Mouse (Mus musculus): Measurements from ENCODE around the gene Cox6b2. TPM values are rescaled to one million over a fixed set of nuclear protein-coding genes. Genes with fewer than 3 reads are reported as not detected.

Gene Cox6b2
- polyA plus RNA-seq, 1 experiment from 2014 or later = 71.2 TPM

DNA sequence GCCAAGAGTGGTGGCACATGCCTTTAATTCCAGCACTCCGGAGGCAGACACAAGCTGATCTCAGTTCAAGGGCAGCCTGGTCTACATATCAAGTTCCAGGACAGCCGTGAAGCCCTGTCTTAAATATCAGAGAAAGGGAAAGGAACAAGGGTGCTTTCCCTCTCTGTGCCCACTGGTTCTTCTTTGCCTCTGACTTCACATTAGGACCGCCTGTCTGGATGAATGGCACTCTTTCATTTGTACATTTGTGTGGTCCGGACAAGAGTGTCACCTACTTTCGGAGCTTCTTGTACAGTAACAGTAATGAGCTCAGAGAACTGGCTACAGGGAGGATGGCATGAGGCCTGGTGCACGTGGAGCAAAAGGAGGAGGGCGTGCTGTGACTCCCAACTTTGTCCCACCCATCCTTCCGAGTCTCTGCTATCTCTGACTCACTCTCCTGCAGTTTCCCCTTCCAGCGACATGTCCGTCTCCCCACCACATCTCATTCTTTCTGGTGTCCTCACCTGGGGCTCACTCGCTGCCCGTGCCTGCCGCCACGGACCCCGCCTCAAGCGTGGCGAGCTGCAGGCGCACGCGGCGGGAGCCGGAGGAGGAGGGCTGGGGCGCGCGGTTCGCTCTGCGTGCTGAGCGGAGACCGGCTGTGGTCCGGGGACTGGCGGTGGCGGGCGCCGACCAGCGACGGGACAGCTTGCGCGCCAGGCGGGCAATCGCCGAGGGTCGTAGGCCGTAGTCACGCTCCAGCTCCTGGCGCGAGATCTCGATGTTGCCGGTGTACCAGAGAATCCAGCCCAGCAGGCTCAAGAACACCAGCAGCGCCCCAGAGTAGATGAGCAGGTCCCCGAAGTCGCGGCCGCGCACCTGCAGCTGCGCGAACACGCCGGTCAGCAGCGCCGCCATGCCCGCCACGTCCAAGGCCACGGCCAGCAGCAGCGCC, 35.9 kb upstream of the Cox6b2 start:
- Histone ChIP-seq H3K27me3 (ENCODE audit: insufficient read depth, low read length) (no peaks in the 10 kb centered on the region), H3K4me2 (replicated peaks; ENCODE audit: low read depth, low read length) (peak overlapping the region; percentile 93), H3K27ac (ENCODE audit: low read length) (peak overlapping the region; percentile 82), H3K36me3 (ENCODE audit: insufficient read depth, low read length) (0 out of 2 replicates have a peak, but pooled peaks cover 3% of the 10 kb centered on the region), H3K4me1 (ENCODE audit: insufficient read depth, low read length) (peaks cover 16% of the 10 kb centered on the region), H3K9me3 (ENCODE audit: low read length) (no peaks in the 10 kb centered on the region), H3K4me3 (ENCODE audit: low read length) (peak overlapping the region; percentile 66), H3K9ac (replicated peaks; ENCODE audit: low read length) (peak overlapping the region; percentile 90)
- peak; percentile 58 for ATAC-seq (ENCODE audit: low FRiP score, low TSS enrichment)
- WGBS = under 1% methylated on average over 60 of the region's 64 CpGs

DNA sequence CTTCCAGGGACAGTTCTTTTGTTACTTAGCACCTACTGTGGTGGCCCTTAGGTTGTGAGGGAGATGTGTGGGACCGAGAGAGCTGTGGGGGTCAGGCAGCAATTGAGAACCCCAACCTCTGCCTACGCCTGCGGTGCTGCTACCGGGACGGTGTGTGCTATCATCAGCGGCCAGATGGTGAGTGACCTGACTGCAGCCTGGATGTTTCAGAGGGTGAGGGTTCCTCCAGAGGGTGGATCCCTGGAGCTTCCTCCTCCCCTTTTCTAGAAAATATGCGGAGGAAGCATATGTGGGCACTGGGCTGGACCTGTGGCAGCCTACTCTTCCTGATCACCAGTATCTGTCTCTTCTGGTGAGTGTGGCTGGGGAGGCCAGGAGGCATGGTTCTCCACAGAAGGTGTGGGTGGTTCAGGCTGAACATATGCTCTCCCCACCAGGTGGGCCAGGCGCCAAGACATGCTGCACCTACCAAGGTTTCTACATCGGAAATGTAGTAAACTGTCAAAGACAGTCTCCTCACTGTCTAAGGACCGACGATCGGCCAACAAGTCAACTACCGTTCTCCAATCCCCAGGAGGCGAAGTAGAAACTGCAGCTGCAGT, 30.9 kb upstream of the Cox6b2 start:
- H3K9me3 ChIP-seq (ENCODE audit: low read length) = no peaks in the 10 kb centered on the region
- no peak for ATAC-seq (ENCODE audit: low FRiP score, low TSS enrichment)
- no peaks in the 10 kb centered on the region for H3K36me3 ChIP-seq (ENCODE audit: insufficient read depth, low read length)
- H3K9ac ChIP-seq (replicated peaks; ENCODE audit: low read length) = no peak overlapping the region
- H3K27ac ChIP-seq (ENCODE audit: low read length) = no peak overlapping the region
- H3K4me3 ChIP-seq (ENCODE audit: low read length) = no peak overlapping the region
- 80% methylated on average over 14 of the region's 14 CpGs for WGBS
- no peak overlapping the region for H3K4me2 ChIP-seq (replicated peaks; ENCODE audit: low read depth, low read length)
- H3K27me3 ChIP-seq (ENCODE audit: insufficient read depth, low read length) = peaks cover 2% of the 10 kb centered on the region
- peaks cover 12% of the 10 kb centered on the region for H3K4me1 ChIP-seq (ENCODE audit: insufficient read depth, low read length)

DNA sequence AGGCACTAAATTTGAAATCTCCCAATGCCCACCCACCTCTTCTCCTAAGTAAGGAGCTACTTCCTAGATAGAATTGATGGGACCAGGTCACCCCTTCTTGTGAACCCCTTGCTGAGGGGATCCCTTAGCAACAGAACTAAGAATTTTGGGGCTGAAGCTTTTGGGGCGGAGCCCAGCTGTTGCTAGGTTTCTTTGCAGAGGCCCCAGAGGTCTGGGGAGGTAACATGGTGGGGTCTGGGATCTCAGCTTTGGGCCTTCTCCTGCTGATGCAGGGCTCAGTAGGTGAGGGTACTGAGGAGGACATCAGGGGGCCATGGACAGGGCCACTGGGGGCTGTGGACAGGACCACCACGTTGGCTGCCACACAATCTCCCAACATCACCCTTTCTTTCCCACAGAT, 29.9 kb upstream of the Cox6b2 start, which contains the start of the genes Il11 and Tmem190:
Gene Il11, minus strand, starts transcription at position 101 of the 400 bp plus-strand sequence.
Gene Tmem190, plus strand, starts transcription at position 179 of the 400 bp plus-strand sequence.
- Histone ChIP-seq H3K27me3 (ENCODE audit: insufficient read depth, low read length) (peaks cover 12% of the 10 kb centered on the region), H3K9me3 (ENCODE audit: low read length) (no peaks in the 10 kb centered on the region), H3K4me2 (replicated peaks; ENCODE audit: low read depth, low read length) (no peak within 1 kb of the TSS), H3K36me3 (ENCODE audit: insufficient read depth, low read length) (no peaks in the 10 kb centered on the region), H3K4me1 (ENCODE audit: insufficient read depth, low read length) (peaks cover 10% of the 10 kb centered on the region), H3K4me3 (ENCODE audit: low read length) (no peak within 1 kb of the TSS), H3K9ac (replicated peaks; ENCODE audit: low read length) (peak within 1 kb of the TSS; percentile 23; the same call in 1 of the 2 replicates), H3K27ac (ENCODE audit: low read length) (no peak within 1 kb of the TSS)
- WGBS = 79% methylated on average over 2 of the region's 2 CpGs
- ATAC-seq (ENCODE audit: low FRiP score, low TSS enrichment) = no peak

DNA sequence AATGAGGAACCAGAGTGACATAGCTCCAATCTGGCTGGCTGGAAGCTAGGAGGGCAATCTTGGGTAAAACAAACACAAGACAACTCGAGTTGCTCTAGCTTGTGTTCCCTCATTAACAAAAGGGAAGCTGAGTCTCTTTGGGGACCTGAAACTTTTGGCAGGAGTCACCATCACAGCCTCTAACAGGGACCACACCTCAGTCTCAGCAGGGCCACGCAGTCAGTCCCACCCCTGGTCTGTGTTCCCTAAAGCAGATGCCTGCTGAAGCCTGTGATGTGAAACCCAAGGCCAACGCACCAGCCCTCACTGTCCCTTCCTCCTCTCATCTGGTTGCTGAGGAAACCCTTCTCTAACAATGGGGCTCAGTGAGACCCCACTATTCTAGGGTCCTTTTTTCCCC, 29.2 kb upstream of the Cox6b2 start:
- Histone ChIP-seq H3K27me3 (ENCODE audit: insufficient read depth, low read length) (peaks cover 18% of the 10 kb centered on the region), H3K4me3 (ENCODE audit: low read length) (no peak overlapping the region), H3K4me2 (replicated peaks; ENCODE audit: low read depth, low read length) (no peak overlapping the region), H3K9me3 (ENCODE audit: low read length) (no peaks in the 10 kb centered on the region), H3K4me1 (ENCODE audit: insufficient read depth, low read length) (peaks cover 16% of the 10 kb centered on the region), H3K27ac (ENCODE audit: low read length) (no peak overlapping the region), H3K36me3 (ENCODE audit: insufficient read depth, low read length) (no peaks in the 10 kb centered on the region), H3K9ac (replicated peaks; ENCODE audit: low read length) (no peak overlapping the region)
- WGBS = 43% methylated on average over 3 of the region's 3 CpGs
- no peak for ATAC-seq (ENCODE audit: low FRiP score, low TSS enrichment)

DNA sequence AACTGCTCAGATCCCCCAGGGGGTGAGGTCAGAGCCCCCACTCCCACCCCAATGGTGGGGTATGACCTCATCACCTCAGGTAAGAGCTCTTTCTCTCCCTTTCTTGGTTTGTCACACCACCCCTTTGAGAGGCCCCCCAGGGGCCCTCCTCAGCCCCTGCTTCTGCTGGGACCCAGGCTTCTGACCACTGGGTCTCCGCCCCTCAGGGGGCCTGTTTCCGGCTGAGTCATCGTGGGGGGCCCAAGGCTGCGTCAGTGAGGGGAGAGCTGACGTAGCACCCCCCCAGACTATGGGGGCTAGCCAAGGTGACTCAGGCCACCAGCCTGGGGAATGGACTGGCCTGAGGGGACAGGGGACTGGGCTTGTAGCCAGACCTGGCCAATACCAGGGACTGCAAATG, 27.0 kb upstream of the Cox6b2 start:
- ATAC-seq (ENCODE audit: low FRiP score, low TSS enrichment) = no peak

DNA sequence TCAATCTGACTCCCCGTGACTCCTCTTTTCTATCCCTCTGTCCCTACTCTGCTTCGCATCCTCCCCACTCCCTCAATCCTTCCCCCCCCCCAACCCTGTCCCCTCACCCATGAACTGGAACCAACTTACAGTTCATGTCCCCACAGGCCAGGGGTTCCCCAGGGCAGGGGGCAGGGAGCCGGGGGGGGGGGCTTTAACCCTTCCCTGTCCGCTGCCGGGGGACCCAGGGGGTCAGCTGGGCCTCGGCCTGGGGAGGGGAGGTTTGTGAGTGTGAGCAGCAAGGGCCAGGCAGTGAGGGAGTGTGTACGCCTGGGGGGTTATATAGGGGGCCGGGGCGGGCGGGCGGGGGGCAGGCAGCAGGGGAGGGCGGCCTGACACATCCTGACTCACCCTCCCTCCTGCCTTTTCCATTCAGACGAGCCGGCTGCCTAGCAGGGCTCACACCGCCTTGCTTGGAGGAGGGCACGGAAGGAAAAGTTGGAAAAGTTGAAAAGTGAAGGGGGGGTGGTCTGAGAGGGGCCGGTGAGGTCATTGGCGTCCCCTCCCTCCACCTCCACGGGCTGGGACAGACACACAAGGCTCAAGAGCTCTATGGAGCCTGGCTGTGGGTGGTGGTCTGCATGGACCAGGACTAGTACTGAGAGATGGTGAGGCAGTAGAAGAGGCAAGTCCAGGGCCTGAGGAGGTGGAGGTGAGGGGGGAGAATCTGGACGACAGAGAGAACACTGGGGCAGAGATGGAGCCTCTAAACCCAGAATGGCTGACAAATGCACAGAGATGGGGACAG, 25.1 kb upstream of the Cox6b2 start:
- no peak overlapping the region for H3K9ac ChIP-seq (replicated peaks; ENCODE audit: low read length)
- no peak overlapping the region for H3K27ac ChIP-seq (ENCODE audit: low read length)
- peak overlapping the region; percentile 59 for H3K4me2 ChIP-seq (replicated peaks; ENCODE audit: low read depth, low read length)
- 5% methylated on average over 11 of the region's 20 CpGs for WGBS
- peaks cover 20% of the 10 kb centered on the region for H3K4me1 ChIP-seq (ENCODE audit: insufficient read depth, low read length)
- H3K9me3 ChIP-seq (ENCODE audit: low read length) = no peaks in the 10 kb centered on the region
- no peaks in the 10 kb centered on the region for H3K36me3 ChIP-seq (ENCODE audit: insufficient read depth, low read length)
- no peak overlapping the region for H3K4me3 ChIP-seq (ENCODE audit: low read length)
- peaks cover 39% of the 10 kb centered on the region for H3K27me3 ChIP-seq (ENCODE audit: insufficient read depth, low read length)
- 0 out of 2 replicates have a peak, but pooled peaks have one; percentile 10 for ATAC-seq (ENCODE audit: low FRiP score, low TSS enrichment)

More for the DNA sequence above, 27.0 kb upstream of the Cox6b2 start:
- no peak overlapping the region for H3K4me2 ChIP-seq (replicated peaks; ENCODE audit: low read depth, low read length)
- peaks cover 38% of the 10 kb centered on the region for H3K27me3 ChIP-seq (ENCODE audit: insufficient read depth, low read length)
- peaks cover 20% of the 10 kb centered on the region for H3K4me1 ChIP-seq (ENCODE audit: insufficient read depth, low read length)
- H3K9me3 ChIP-seq (ENCODE audit: low read length) = no peaks in the 10 kb centered on the region
- H3K36me3 ChIP-seq (ENCODE audit: insufficient read depth, low read length) = no peaks in the 10 kb centered on the region
- H3K27ac ChIP-seq (ENCODE audit: low read length) = no peak overlapping the region
- no peak overlapping the region for H3K4me3 ChIP-seq (ENCODE audit: low read length)
- 38% methylated on average over 5 of the region's 5 CpGs for WGBS
- no peak overlapping the region for H3K9ac ChIP-seq (replicated peaks; ENCODE audit: low read length)

DNA sequence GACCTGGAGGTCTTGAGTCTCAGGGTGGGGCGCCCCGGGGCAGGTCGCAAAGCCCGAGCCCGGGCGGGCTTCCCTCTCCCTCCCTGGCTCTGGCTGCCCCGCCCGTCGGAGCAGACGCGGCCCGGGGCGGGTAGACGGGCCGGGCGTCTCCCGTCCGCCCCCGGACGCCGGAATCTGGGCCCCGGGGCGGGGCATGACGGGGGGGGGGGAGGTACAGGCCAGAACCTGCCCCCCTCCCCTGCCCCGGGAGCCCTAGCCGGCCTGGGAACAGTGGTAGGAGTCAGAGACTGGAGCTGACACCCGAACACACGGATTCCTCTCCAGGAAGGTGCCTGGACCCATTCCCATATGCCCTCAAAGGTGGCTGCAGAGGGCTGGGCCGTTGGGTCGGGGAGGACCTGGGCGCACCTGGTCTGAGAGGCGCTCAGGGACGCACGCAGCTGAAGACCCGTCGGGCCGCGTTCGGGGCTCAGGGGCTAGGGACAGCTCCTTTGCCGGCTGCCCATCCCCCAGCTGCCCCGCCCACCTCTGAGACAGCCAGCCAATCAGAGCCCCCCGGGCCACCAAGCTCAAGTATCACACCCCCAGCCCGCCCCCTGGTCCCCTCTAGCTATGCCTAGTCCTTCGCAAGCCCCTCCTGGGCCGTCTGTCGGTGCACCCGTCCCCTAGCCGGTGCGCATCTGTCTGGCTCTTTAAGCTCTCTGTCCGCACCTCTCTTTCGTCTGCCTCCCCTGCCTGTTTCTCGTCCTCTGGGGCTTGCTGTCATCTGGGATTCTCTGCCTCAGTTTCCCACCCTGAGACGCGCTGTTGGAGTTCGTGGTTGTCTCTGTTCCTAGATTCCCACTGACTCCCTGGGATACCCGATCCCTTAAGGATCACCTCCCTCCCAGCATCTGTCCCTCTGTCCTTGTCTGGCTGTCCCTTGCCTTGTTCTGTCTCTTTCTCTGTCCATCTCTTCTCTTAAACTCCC, 24.3 kb upstream of the Cox6b2 start:
- Histone ChIP-seq H3K4me2 (replicated peaks; ENCODE audit: low read depth, low read length) (peak overlapping the region; percentile 59), H3K27ac (ENCODE audit: low read length) (no peak overlapping the region), H3K36me3 (ENCODE audit: insufficient read depth, low read length) (no peaks in the 10 kb centered on the region), H3K4me3 (ENCODE audit: low read length) (peak overlapping the region; percentile 41), H3K9ac (replicated peaks; ENCODE audit: low read length) (peak overlapping the region; percentile 31; the same call in 1 of the 2 replicates), H3K4me1 (ENCODE audit: insufficient read depth, low read length) (peaks cover 20% of the 10 kb centered on the region), H3K9me3 (ENCODE audit: low read length) (no peaks in the 10 kb centered on the region), H3K27me3 (ENCODE audit: insufficient read depth, low read length) (peaks cover 39% of the 10 kb centered on the region)
- WGBS = 1% methylated on average over 36 of the region's 56 CpGs
- peak; percentile 81 for ATAC-seq (ENCODE audit: low FRiP score, low TSS enrichment)

DNA sequence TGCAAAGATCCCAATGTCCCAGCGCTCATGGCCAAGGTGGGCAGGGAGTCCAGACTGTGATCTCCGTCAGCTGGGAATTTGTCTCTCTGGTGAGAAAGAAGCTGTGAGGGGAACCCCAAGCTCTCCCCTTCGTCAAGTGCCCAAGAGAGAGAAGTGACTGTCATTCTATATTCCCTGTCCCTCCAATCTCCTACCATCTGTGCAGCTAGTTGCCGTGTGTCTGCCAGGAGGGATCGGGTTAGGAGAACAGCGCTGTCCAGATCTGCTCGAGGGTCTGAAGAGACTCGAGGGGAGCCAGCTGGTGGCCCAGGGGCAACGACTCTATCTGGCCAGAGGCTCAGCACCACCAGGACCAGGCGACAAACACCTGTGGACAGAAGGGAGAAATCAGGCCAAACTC, 23.2 kb upstream of the Cox6b2 start:
- H3K9me3 ChIP-seq (ENCODE audit: low read length) = no peaks in the 10 kb centered on the region

More for the DNA sequence above, 23.2 kb upstream of the Cox6b2 start:
- Histone ChIP-seq H3K9ac (replicated peaks; ENCODE audit: low read length) (no peak overlapping the region), H3K36me3 (ENCODE audit: insufficient read depth, low read length) (no peaks in the 10 kb centered on the region), H3K4me1 (ENCODE audit: insufficient read depth, low read length) (peaks cover 17% of the 10 kb centered on the region), H3K4me3 (ENCODE audit: low read length) (no peak overlapping the region), H3K27me3 (ENCODE audit: insufficient read depth, low read length) (peaks cover 39% of the 10 kb centered on the region), H3K4me2 (replicated peaks; ENCODE audit: low read depth, low read length) (no peak overlapping the region), H3K27ac (ENCODE audit: low read length) (no peak overlapping the region)
- 41% methylated on average over 10 of the region's 10 CpGs for WGBS
- ATAC-seq (ENCODE audit: low FRiP score, low TSS enrichment) = no peak
